Mouse (Mus musculus) embryonic stem cell, embryonic (primary cell): ENCODE measurements at regions not wholly inside any gene's neighbourhood (a gene's known extent, or its start where the extent isn't known, plus 50 kb on each side); places are given as distances from the start of the nearest gene placed in this dataset.

ENCODE experiments used
- CTCF ChIA-PET, 4 experiments: fragments of 300-600 bp in 2 of 4; fragments of 350-600 bp in 2 of 4; sonication (Branson Sonifier 250); formaldehyde crosslinking; loops; one replicate each; lab custom pipeline; 2022; ENCODE audit warnings: inconsistent platforms in 2 of 4; lab: Charles Lee
- POLR2A ChIA-PET, 4 experiments: fragments of 300-600 bp in 2 of 4; fragments of 350-600 bp in 2 of 4; sonication (Branson Sonifier 250); formaldehyde crosslinking; loops; one replicate each; lab custom pipeline; 2022; ENCODE audit warnings: antibody characterized with exemption in 4 of 4, inconsistent platforms in 1 of 4; lab: Charles Lee

GRCm38 (mm10) chr13:69182478-69182877 lies 183.1 kb upstream of the Adcy2 start:
- CTCF ChIA-PET = no interaction called here
- POLR2A ChIA-PET = no interaction called here

- POLR2A ChIA-PET = no interaction called here
- CTCF ChIA-PET = interaction anchor here in 1 of 4 experiments (0.6 kb wide), 1 partner anchor 26 kb away, joined by 7 read pairs; no protein-coding TSS in a partner anchor
Observed at GRCm38 (mm10) chr13:69190661-69191060, 191.3 kb upstream of the Adcy2 start.

GRCm38 (mm10) chr13:69196464-69196871 lies 197.1 kb upstream of the Adcy2 start:
- POLR2A ChIA-PET = interaction anchor here in 1 of 4 experiments (1.2 kb wide), 1 partner anchor 11 kb away, joined by 4 read pairs; no protein-coding TSS in a partner anchor
- CTCF ChIA-PET = interaction anchor here in 1 of 4 experiments (1.0 kb wide), 1 partner anchor 264 kb away, joined by 3 read pairs; no protein-coding TSS in a partner anchor

DNA sequence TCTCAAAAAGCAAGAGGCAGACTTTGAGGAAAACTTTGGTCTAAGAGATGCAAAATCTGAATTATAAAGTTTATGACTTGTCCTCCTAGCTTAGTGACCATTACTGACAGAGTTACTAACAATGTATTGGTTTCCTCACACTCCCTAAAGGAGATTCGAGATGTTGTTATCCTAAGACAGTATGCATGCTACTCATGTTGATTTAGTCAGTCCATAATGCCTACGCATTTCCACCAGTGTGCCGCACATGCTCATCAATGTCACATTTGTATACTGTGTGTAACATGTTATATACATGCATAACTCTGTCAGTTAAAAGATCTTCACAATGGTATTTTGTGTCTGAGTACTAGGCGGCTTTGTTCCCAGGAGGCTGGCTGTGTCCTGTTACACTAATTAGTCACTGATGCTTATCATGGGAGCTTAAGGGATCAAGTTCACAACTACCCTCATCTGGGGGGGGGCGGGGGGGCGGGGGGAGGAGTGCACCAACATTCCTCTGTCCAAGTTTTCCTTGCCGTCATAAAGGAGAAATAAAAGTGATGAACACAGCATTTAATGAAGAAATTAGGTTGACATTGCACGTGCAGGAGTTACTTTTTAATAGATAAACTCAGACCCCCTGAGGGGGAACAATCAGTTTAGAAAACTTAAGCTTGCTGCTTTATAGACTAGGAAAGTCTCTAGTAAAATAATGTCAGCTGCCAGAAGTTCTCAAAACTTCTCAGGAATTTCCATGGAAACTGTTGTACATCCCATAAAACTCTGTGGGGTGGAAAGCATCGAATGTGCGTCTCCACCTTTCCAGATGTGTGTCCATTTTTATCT lies 208.6 kb upstream of the Adcy2 start:
- CTCF ChIA-PET = no interaction called here
- POLR2A ChIA-PET = interaction anchor here in 1 of 4 experiments (0.7 to 1.4 kb wide), 2 partner anchors 11 to 133 kb away, joined by 4 to 5 read pairs; no protein-coding TSS in a partner anchor

- POLR2A ChIA-PET = interaction anchor here in 1 of 4 experiments (0.7 to 1.4 kb wide), 2 partner anchors 12 to 134 kb away, joined by 4 to 5 read pairs; no protein-coding TSS in a partner anchor
- CTCF ChIA-PET = no interaction called here
Observed at GRCm38 (mm10) chr13:69208569-69208881, 209.2 kb upstream of the Adcy2 start.

GRCm38 (mm10) chr13:69216579-69216978 lies 217.2 kb upstream of the Adcy2 start:
- CTCF ChIA-PET = no interaction called here

DNA sequence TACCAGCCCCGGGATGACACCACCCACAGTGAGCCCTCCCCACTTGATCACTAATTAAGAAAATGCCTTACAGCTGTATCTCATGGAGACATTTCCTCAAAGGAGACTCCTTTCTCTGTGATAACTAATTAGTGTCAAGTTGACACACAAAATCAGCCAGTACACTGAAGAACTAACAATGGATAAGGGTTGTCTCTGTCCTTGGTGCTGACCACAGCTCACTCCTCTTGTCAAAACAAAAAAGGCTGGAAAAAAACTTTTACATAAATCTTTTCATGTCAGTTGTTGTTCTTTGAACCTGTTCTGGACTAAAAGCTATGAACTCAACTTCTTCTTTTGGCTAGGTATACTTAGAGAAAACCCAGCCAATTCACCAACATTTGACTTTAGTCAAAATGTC lies 221.1 kb upstream of the Adcy2 start:
- ChIA-PET CTCF (no interaction called here), POLR2A (interaction anchor here in 1 of 4 experiments (0.6 to 0.7 kb wide), 2 partner anchors 444 to 686 kb away, joined by 4 to 5 read pairs; no protein-coding TSS in a partner anchor)

More at GRCm38 (mm10) chr13:69216579-69216978, 217.2 kb upstream of the Adcy2 start:
- POLR2A ChIA-PET = no interaction called here

DNA sequence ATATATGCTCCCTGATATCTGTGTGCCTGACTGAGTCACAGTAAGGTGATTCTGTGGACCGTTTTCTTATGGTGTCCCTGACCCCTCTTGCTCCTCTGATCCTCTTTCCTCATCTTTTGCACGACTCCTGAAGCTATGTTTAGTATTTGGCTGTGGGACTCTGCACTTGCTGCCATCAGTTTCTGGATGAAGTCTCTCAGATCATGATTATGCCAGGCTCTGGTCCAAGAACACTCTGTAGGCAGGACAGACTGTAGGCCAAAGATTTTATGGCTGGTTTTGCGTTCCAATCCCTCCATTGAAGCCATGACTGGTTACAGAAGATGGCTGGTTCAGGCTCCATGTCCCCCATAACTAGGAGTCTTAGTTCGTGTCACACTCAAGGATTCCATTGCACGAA lies 227.2 kb upstream of the Adcy2 start:
- ChIA-PET POLR2A (no interaction called here), CTCF (no interaction called here)

- POLR2A ChIA-PET = no interaction called here
- CTCF ChIA-PET = no interaction called here
Observed at GRCm38 (mm10) chr13:69230361-69230943, 231.1 kb upstream of the Adcy2 start.

GRCm38 (mm10) chr13:69236386-69236785 lies 237.0 kb upstream of the Adcy2 start:
- CTCF ChIA-PET = no interaction called here
- POLR2A ChIA-PET = no interaction called here

- CTCF ChIA-PET = no interaction called here
- POLR2A ChIA-PET = no interaction called here
Observed at GRCm38 (mm10) chr13:69237918-69238317, 238.6 kb upstream of the Adcy2 start.

GRCm38 (mm10) chr13:69239261-69239915 lies 240.0 kb upstream of the Adcy2 start:
- POLR2A ChIA-PET = interaction anchor here in 1 of 4 experiments (1.2 kb wide), 1 partner anchor 9 kb away, joined by 3 read pairs; no protein-coding TSS in a partner anchor

GRCm38 (mm10) chr13:69242544-69243296 lies 243.4 kb upstream of the Adcy2 start:
- CTCF ChIA-PET = no interaction called here
- POLR2A ChIA-PET = interaction anchor here in 1 of 4 experiments (0.5 kb wide), 1 partner anchor 118 kb away, joined by 3 read pairs; no protein-coding TSS in a partner anchor

More at GRCm38 (mm10) chr13:69239261-69239915, 240.0 kb upstream of the Adcy2 start:
- CTCF ChIA-PET = no interaction called here

DNA sequence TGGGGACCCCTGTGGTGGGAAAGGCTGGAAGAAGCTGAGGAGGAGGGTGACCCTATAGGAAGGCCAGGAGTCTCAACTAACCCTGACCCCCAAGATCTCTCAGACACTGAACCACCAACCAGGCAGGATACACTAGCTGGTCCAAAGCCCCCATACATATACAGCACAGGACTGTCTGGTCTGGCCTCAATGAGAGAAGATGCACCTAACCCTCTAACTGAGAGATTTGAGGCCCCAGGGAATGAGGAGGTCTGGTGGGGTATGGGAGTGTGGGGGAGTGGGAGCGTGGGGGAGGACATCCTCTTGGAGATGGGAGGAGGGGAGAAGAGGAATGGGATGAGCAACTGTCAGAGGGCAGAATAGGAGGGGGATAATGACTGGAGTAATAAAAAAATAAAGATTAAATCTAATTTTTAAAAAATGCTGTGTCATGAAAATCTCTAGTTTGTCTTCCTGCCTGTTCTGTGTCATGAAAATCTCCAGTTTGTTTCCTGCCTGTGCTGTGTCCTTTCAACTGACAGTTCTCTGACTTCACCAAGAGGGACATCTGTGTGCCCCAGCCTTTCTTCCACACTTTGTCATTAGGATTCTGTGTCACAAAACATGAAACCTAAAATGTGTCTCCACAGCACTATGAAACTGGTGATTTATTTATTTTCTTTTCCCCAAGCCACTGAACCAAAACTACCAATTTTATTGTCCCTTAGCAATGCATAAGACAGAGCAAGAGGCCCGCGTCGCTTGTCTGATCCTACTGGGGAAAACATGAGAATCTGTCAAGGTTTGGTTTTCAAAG lies 251.2 kb upstream of the Adcy2 start:
- POLR2A ChIA-PET = interaction anchor here in 1 of 4 experiments (1.2 kb wide), 1 partner anchor 13 kb away, joined by 3 read pairs; no protein-coding TSS in a partner anchor
- CTCF ChIA-PET = no interaction called here

DNA sequence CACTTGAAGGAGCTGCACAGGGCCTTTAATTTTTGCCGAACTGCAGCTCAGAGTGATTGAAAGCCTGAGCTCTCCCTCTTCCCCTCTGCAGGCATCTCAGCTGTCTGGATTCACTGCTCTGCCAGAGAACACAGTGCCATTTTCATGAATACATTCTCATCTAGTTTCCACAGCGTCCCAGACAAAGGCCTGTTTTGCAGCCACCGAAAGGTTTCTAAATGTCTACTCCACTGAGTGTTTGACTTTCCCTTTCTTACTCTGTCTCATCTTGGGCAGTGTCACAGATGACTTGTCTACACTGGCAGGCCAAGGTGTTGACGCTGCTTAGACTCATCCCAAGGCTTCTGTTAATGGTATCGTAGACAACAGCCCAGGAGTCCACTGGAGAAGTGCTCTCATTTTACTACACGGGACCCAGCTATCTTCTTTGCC lies 251.8 kb upstream of the Adcy2 start:
- ChIA-PET POLR2A (no interaction called here), CTCF (no interaction called here)

DNA sequence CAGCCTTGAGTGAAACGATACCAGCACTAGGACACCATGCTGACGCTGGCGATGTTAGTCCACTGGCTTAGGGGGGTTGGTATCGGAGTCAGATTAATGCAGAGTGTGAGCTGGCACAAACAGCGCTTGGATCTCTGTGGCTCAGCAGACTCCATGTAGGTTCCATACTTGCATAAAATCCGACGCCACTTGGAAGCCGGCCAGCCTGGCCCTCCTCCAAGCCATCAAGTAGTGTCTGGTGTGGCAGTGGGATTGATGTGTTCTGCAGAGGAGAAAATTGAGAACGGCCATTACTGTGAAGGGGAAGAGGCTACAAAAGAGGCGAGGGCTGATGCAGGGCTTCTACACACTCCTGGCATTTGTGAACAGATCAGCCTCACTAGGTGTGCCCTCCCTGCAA lies 253.0 kb upstream of the Adcy2 start:
- POLR2A ChIA-PET = no interaction called here
- CTCF ChIA-PET = no interaction called here

DNA sequence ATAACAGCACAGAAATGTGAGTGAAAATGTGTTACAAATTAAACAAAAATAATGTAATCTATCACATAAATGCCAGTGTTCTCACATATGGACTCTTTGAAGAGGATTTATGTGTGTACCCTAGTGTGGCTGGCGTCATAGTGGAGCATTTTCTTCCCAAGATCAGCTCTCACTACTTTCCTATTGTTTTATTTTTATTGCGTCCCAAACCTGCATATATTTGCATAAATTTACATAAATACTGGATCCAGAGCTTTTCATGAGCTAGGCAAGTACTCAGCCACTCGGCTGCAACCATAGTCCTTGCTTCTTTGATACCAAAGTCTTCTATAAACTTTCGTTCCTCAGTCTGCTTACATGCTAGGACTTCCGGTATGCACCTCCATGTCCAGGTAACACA lies 261.1 kb upstream of the Adcy2 start:
- ChIA-PET POLR2A (no interaction called here), CTCF (no interaction called here)

- CTCF ChIA-PET = no interaction called here
- POLR2A ChIA-PET = no interaction called here
Observed at GRCm38 (mm10) chr13:69260972-69261371, 261.6 kb upstream of the Adcy2 start.
